Mouse (Mus musculus) hindbrain, embryonic 10.5 days (tissue): ENCODE measurements at regions not wholly inside any gene's neighbourhood (a gene's known extent, or its start where the extent isn't known, plus 50 kb on each side); places are given as distances from the start of the nearest gene placed in this dataset.

Experiments
- DNase-seq: peaks from one replicate; pipeline ENCODE4 v3.0.0-alpha.2; 2017; ENCODE audit warnings: low spot score
- H3K27ac ChIP-seq: fragments of 300-500 bp; sonication (generic); 2 replicates; pipeline ENCODE4 v1.5.1; 2016; ENCODE audit warnings: mild to moderate bottlenecking, moderate library complexity
- H3K27me3 ChIP-seq: fragments of 300-500 bp; sonication (generic); 2 replicates; pipeline ENCODE4 v1.6.1; 2016; ENCODE audit warnings: mild to moderate bottlenecking; ENCODE audit not compliant: poor library complexity, insufficient read depth, severe bottlenecking
- H3K36me3 ChIP-seq: fragments of 300-500 bp; sonication (generic); 2 replicates; pipeline ENCODE4 v1.6.1; 2016; ENCODE audit warnings: mild to moderate bottlenecking, moderate library complexity
- H3K4me1 ChIP-seq: fragments of 300-500 bp; sonication (generic); replicated peaks from 2 replicates; pipeline ENCODE4 v1.6.1; 2016; ENCODE audit warnings: mild to moderate bottlenecking
- H3K4me3 ChIP-seq: fragments of 300-500 bp; sonication (generic); 2 replicates; pipeline ENCODE4 v1.5.1; 2016; ENCODE audit warnings: mild to moderate bottlenecking, moderate library complexity
- H3K9me3 ChIP-seq: fragments of 300-500 bp; sonication (generic); 2 replicates; pipeline ENCODE4 v1.6.1; 2016; ENCODE audit warnings: mild to moderate bottlenecking, moderate library complexity
- WGBS: fragments of 180-500 bp; shearing (Covaris S2); methylation state at CpG from one replicate; pipeline ENCODE4 v1.1.7; 2016; 5-methylcytosine and 5-hydroxymethylcytosine counted together

- H3K36me3 ChIP-seq = no peaks in the 10 kb centered on the region
- no peak for DNase-seq
- H3K4me3 ChIP-seq = no peak overlapping the region
- 85% methylated on average over 2 of the region's 2 CpGs for WGBS
- H3K27me3 ChIP-seq = no peaks in the 10 kb centered on the region
- no peaks in the 10 kb centered on the region for H3K9me3 ChIP-seq
- no peak overlapping the region for H3K27ac ChIP-seq
- H3K4me1 ChIP-seq = peaks cover 3% of the 10 kb centered on the region; the same call in 1 of the 2 replicates
Measured at GRCm38 (mm10) chr7:133402072-133402471, 199.9 kb downstream of the Tex36 start.

GRCm38 (mm10) chr7:133400691-133401090 lies 201.3 kb downstream of the Tex36 start:
- Histone ChIP-seq H3K4me1 (peaks cover 11% of the 10 kb centered on the region; the same call in 1 of the 2 replicates), H3K4me3 (no peak overlapping the region), H3K27ac (no peak overlapping the region), H3K9me3 (no peaks in the 10 kb centered on the region), H3K27me3 (no peaks in the 10 kb centered on the region), H3K36me3 (no peaks in the 10 kb centered on the region)
- no peak for DNase-seq
- 83% methylated on average over 4 of the region's 4 CpGs for WGBS

GRCm38 (mm10) chr7:133388716-133389115 lies 213.2 kb downstream of the Tex36 start:
- Histone ChIP-seq H3K27ac (no peak overlapping the region), H3K9me3 (no peaks in the 10 kb centered on the region), H3K4me3 (no peak overlapping the region), H3K27me3 (no peaks in the 10 kb centered on the region; the same call in 1 of the 2 replicates), H3K36me3 (no peaks in the 10 kb centered on the region), H3K4me1 (0 out of 2 replicates have a peak, but pooled peaks cover 4% of the 10 kb centered on the region)
- WGBS = 90% methylated on average over 6 of the region's 6 CpGs
- no peak for DNase-seq

GRCm38 (mm10) chr7:133382032-133382712 lies 219.8 kb downstream of the Tex36 start:
- WGBS = 64% methylated on average over 7 of the region's 7 CpGs
- Histone ChIP-seq H3K9me3 (no peaks in the 10 kb centered on the region), H3K4me3 (no peak overlapping the region), H3K4me1 (peaks cover 14% of the 10 kb centered on the region; the same call in 1 of the 2 replicates), H3K36me3 (no peaks in the 10 kb centered on the region), H3K27me3 (no peaks in the 10 kb centered on the region), H3K27ac (0 out of 2 replicates have a peak overlapping the region, but pooled peaks have one; percentile 45)
- DNase-seq = no peak

- no peaks in the 10 kb centered on the region for H3K27me3 ChIP-seq
- H3K4me3 ChIP-seq = no peak overlapping the region
- DNase-seq = no peak
- H3K27ac ChIP-seq = no peak overlapping the region
- no peaks in the 10 kb centered on the region for H3K9me3 ChIP-seq
- H3K4me1 ChIP-seq = peaks cover 11% of the 10 kb centered on the region; the same call in 1 of the 2 replicates
- WGBS = 100% methylated on average over 1 of the region's 1 CpGs
- no peaks in the 10 kb centered on the region for H3K36me3 ChIP-seq
Measured at GRCm38 (mm10) chr7:133379373-133379772, 222.6 kb downstream of the Tex36 start.

- no peaks in the 10 kb centered on the region for H3K27me3 ChIP-seq
- H3K4me3 ChIP-seq = no peak overlapping the region
- H3K4me1 ChIP-seq = peaks cover 10% of the 10 kb centered on the region; the same call in 1 of the 2 replicates
- H3K27ac ChIP-seq = no peak overlapping the region
- 91% methylated on average over 5 of the region's 5 CpGs for WGBS
- no peaks in the 10 kb centered on the region for H3K36me3 ChIP-seq
- H3K9me3 ChIP-seq = no peaks in the 10 kb centered on the region
- DNase-seq = no peak
Measured at GRCm38 (mm10) chr7:133378338-133378737, 223.6 kb downstream of the Tex36 start.

- no peaks in the 10 kb centered on the region for H3K9me3 ChIP-seq
- 60% methylated on average over 8 of the region's 8 CpGs for WGBS
- no peak overlapping the region for H3K4me3 ChIP-seq
- peaks cover 6% of the 10 kb centered on the region; the same call in 1 of the 2 replicates for H3K4me1 ChIP-seq
- no peaks in the 10 kb centered on the region for H3K27me3 ChIP-seq
- H3K27ac ChIP-seq = no peak overlapping the region
- no peak for DNase-seq
- H3K36me3 ChIP-seq = no peaks in the 10 kb centered on the region
Measured at GRCm38 (mm10) chr7:133376833-133377484, 225.0 kb downstream of the Tex36 start.

GRCm38 (mm10) chr7:133372695-133373094 lies 229.3 kb downstream of the Tex36 start:
- no peak for DNase-seq
- H3K4me3 ChIP-seq = no peak overlapping the region
- 63% methylated on average over 2 of the region's 2 CpGs for WGBS
- H3K4me1 ChIP-seq = peaks cover 5% of the 10 kb centered on the region; the same call in 1 of the 2 replicates
- no peak overlapping the region for H3K27ac ChIP-seq
- H3K27me3 ChIP-seq = 0 out of 2 replicates have a peak, but pooled peaks cover 4% of the 10 kb centered on the region
- no peaks in the 10 kb centered on the region for H3K36me3 ChIP-seq
- no peaks in the 10 kb centered on the region for H3K9me3 ChIP-seq

GRCm38 (mm10) chr7:133370542-133370941 lies 231.4 kb downstream of the Tex36 start:
- Histone ChIP-seq H3K9me3 (no peaks in the 10 kb centered on the region), H3K27me3 (0 out of 2 replicates have a peak, but pooled peaks cover 9% of the 10 kb centered on the region), H3K4me1 (no peaks in the 10 kb centered on the region), H3K27ac (no peak overlapping the region), H3K36me3 (no peaks in the 10 kb centered on the region), H3K4me3 (no peak overlapping the region)
- no peak for DNase-seq
- 94% methylated on average over 5 of the region's 5 CpGs for WGBS

GRCm38 (mm10) chr7:133364601-133365000 lies 237.4 kb downstream of the Tex36 start:
- Histone ChIP-seq H3K27me3 (peaks cover 25% of the 10 kb centered on the region), H3K27ac (no peak overlapping the region), H3K4me1 (peaks cover 14% of the 10 kb centered on the region), H3K36me3 (no peaks in the 10 kb centered on the region), H3K4me3 (no peak overlapping the region), H3K9me3 (no peaks in the 10 kb centered on the region)
- no peak for DNase-seq
- WGBS = 38% methylated on average over 4 of the region's 4 CpGs

- Histone ChIP-seq H3K27me3 (no peaks in the 10 kb centered on the region), H3K36me3 (no peaks in the 10 kb centered on the region), H3K9me3 (0 out of 2 replicates have a peak, but pooled peaks cover 3% of the 10 kb centered on the region), H3K27ac (no peak overlapping the region), H3K4me1 (no peaks in the 10 kb centered on the region), H3K4me3 (no peak overlapping the region)
- no peak for DNase-seq
- WGBS = 69% methylated on average over 3 of the region's 3 CpGs
Measured at GRCm38 (mm10) chr7:133328717-133329116, 204.6 kb upstream of the Ctbp2 start.

- Histone ChIP-seq H3K9me3 (0 out of 2 replicates have a peak, but pooled peaks cover 3% of the 10 kb centered on the region), H3K4me3 (no peak overlapping the region), H3K36me3 (no peaks in the 10 kb centered on the region), H3K27me3 (no peaks in the 10 kb centered on the region), H3K4me1 (no peaks in the 10 kb centered on the region), H3K27ac (no peak overlapping the region)
- DNase-seq = no peak
- WGBS = 86% methylated on average over 7 of the region's 7 CpGs
Measured at GRCm38 (mm10) chr7:133325548-133326190, 201.5 kb upstream of the Ctbp2 start.

GRCm38 (mm10) chr7:133323955-133324354 lies 199.8 kb upstream of the Ctbp2 start:
- no peak overlapping the region for H3K4me3 ChIP-seq
- 0 out of 2 replicates have a peak overlapping the region, but pooled peaks have one; percentile 16 for H3K27ac ChIP-seq
- no peaks in the 10 kb centered on the region for H3K4me1 ChIP-seq
- 78% methylated on average over 3 of the region's 3 CpGs for WGBS
- no peak for DNase-seq
- H3K36me3 ChIP-seq = no peaks in the 10 kb centered on the region
- H3K9me3 ChIP-seq = 0 out of 2 replicates have a peak, but pooled peaks cover 3% of the 10 kb centered on the region
- H3K27me3 ChIP-seq = no peaks in the 10 kb centered on the region
